Mouse (Mus musculus) heart, postnatal 0 days (tissue): ENCODE data around the gene Stat3. TPM values are rescaled to one million over a fixed set of nuclear protein-coding genes. Genes with fewer than 3 reads are reported as not detected.

ENCODE experiments used
- ATAC-seq: fragments of 200-750 bp; cut with Nextera tagmentation; 2 replicates; pipeline ENCODE4 v1.8.0; 2017; ENCODE audit warnings: low read depth, moderate number of reproducible peaks, moderate library complexity; ENCODE audit not compliant: insufficient read depth
- DNase-seq: peaks from one replicate; pipeline ENCODE4 v3.0.0-alpha.2; 2016; ENCODE audit warnings: low spot score
- H3K27ac ChIP-seq: fragments of 300-500 bp; sonication (generic); 2 replicates; pipeline ENCODE4 v1.5.1; 2014; ENCODE audit warnings: low read depth, mild to moderate bottlenecking
- H3K27me3 ChIP-seq: fragments of 300-500 bp; sonication (generic); 2 replicates; pipeline ENCODE4 v1.6.1; 2014; ENCODE audit warnings: low read length, mixed read lengths; ENCODE audit not compliant: control insufficient read depth, insufficient read depth
- H3K36me3 ChIP-seq: fragments of 300-500 bp; sonication (generic); replicated peaks from 2 replicates; pipeline ENCODE4 v1.6.1; 2014; ENCODE audit warnings: low read length, mixed read lengths; ENCODE audit not compliant: control insufficient read depth, insufficient read depth
- H3K4me1 ChIP-seq: fragments of 300-500 bp; sonication (generic); 2 replicates; pipeline ENCODE4 v1.6.1; 2014; ENCODE audit warnings: antibody characterized with exemption; ENCODE audit not compliant: control insufficient read depth, insufficient read depth
- H3K4me2 ChIP-seq: fragments of 300-500 bp; sonication (generic); 2 replicates; pipeline ENCODE4 v1.6.1; 2014; ENCODE audit warnings: low read depth, mild to moderate bottlenecking, low read length, moderate library complexity
- H3K4me3 ChIP-seq: fragments of 300-500 bp; sonication (generic); 2 replicates; pipeline ENCODE4 v1.5.1; 2014; ENCODE audit warnings: low read depth, low read length
- H3K9ac ChIP-seq: fragments of 300-500 bp; sonication (generic); replicated peaks from 2 replicates; pipeline ENCODE4 v1.6.1; 2014; ENCODE audit warnings: low read depth, low read length, mixed read lengths
- H3K9me3 ChIP-seq: fragments of 300-500 bp; sonication (generic); replicated peaks from 2 replicates; pipeline ENCODE4 v1.6.1; 2016; ENCODE audit warnings: low read length; ENCODE audit not compliant: control insufficient read depth
- CTCF ChIP-seq: IDR thresholded peaks from 2 replicates; pipeline ENCODE4 v1.5.1; 2016; ENCODE audit warnings: antibody characterized with exemption, control low read depth, low read depth
- EP300 ChIP-seq: IDR thresholded peaks from 2 replicates; pipeline ENCODE4 v1.6.1; 2016; ENCODE audit warnings: antibody characterized with exemption, low read depth
- WGBS: fragments of 180-500 bp; shearing (Covaris S2); extraction: QIAGEN DNeasy Blood & Tissue Kit; methylation state at CpG from one replicate; pipeline ENCODE4 v1.1.7; 2014; 5-methylcytosine and 5-hydroxymethylcytosine counted together
- polyA plus RNA-seq: library from polyadenylated mRNA; unstranded; fragments of >200 nt; fragmentation: Nextera tagmentation; extraction: Ambion mirVana; gene quantifications from 2 replicates; pipeline ENCODE4 v1.2.1, GENCODE M21; 2015
- total RNA-seq: library from RNA; depleted of rRNA; stranded (reverse); fragments of >200 nt; gene quantifications from 2 replicates; pipeline ENCODE4 v1.2.3, GENCODE M21; 2014; ENCODE audit warnings: low replicate concordance

The Stat3 gene
- total and polyA plus RNA-seq, 2 experiments from 2014 or later = 65.7 to 105 TPM

GRCm38 (mm10) chr11:100879321-100880078, 59.8 kb downstream of the Stat3 start:
- no peak for ATAC-seq
- H3K4me1 ChIP-seq = no peaks in the 10 kb centered on the region
- TF ChIP-seq EP300 (no peak), CTCF (no peak)
- H3K4me2 ChIP-seq = no peak overlapping the region
- WGBS = 73% methylated on average over 15 of the region's 15 CpGs
- peaks cover 30% of the 10 kb centered on the region for H3K36me3 ChIP-seq
- H3K4me3 ChIP-seq = no peak overlapping the region
- no peak overlapping the region for H3K27ac ChIP-seq
- no peak overlapping the region for H3K9ac ChIP-seq
- no peaks in the 10 kb centered on the region for H3K27me3 ChIP-seq
- H3K9me3 ChIP-seq = no peaks in the 10 kb centered on the region
- no peak for DNase-seq

GRCm38 (mm10) chr11:100875761-100876160, 63.6 kb downstream of the Stat3 start:
- 75% methylated on average over 3 of the region's 3 CpGs for WGBS
- H3K9me3 ChIP-seq = no peaks in the 10 kb centered on the region

GRCm38 (mm10) chr11:100870968-100871350, 68.4 kb downstream of the Stat3 start:
- H3K36me3 ChIP-seq = peaks cover 4% of the 10 kb centered on the region; the same call in 1 of the 2 replicates
- H3K4me3 ChIP-seq = no peak overlapping the region
- DNase-seq (no peak), ATAC-seq (no peak)
- H3K4me2 ChIP-seq = no peak overlapping the region
- no peak overlapping the region for H3K27ac ChIP-seq
- WGBS = 63% methylated on average over 8 of the region's 8 CpGs
- TF ChIP-seq CTCF = no peak
- TF ChIP-seq EP300 = no peak
- no peak overlapping the region for H3K9ac ChIP-seq
- H3K9me3 ChIP-seq = no peaks in the 10 kb centered on the region
- H3K4me1 ChIP-seq = no peaks in the 10 kb centered on the region; the same call in 1 of the 2 replicates
- H3K27me3 ChIP-seq = no peaks in the 10 kb centered on the region

More at GRCm38 (mm10) chr11:100875761-100876160, 63.6 kb downstream of the Stat3 start:
- ATAC-seq = no peak
- Histone ChIP-seq H3K27ac (no peak overlapping the region), H3K4me3 (no peak overlapping the region), H3K27me3 (no peaks in the 10 kb centered on the region), H3K4me1 (no peaks in the 10 kb centered on the region; the same call in 1 of the 2 replicates), H3K9ac (no peak overlapping the region), H3K4me2 (no peak overlapping the region), H3K36me3 (peaks cover 26% of the 10 kb centered on the region)
- DNase-seq = no peak
- TF ChIP-seq EP300 (no peak), CTCF (no peak)

- 50% methylated on average over 10 of the region's 10 CpGs for WGBS
- Histone ChIP-seq H3K27ac (no peak overlapping the region), H3K36me3 (peaks cover 4% of the 10 kb centered on the region), H3K9me3 (no peaks in the 10 kb centered on the region), H3K27me3 (no peaks in the 10 kb centered on the region), H3K9ac (no peak overlapping the region), H3K4me3 (no peak overlapping the region), H3K4me2 (no peak overlapping the region), H3K4me1 (no peaks in the 10 kb centered on the region; the same call in 1 of the 2 replicates)
- no peak for ATAC-seq
- no peak for DNase-seq
- TF ChIP-seq EP300 (no peak), CTCF (no peak)
Measured at GRCm38 (mm10) chr11:100870256-100870967, 68.9 kb downstream of the Stat3 start.

GRCm38 (mm10) chr11:100865618-100866017, 73.7 kb downstream of the Stat3 start:
- Histone ChIP-seq H3K27ac (no peak overlapping the region), H3K27me3 (no peaks in the 10 kb centered on the region), H3K36me3 (peaks cover 11% of the 10 kb centered on the region), H3K4me2 (no peak overlapping the region), H3K9me3 (no peaks in the 10 kb centered on the region), H3K4me1 (peaks cover 5% of the 10 kb centered on the region; the same call in 1 of the 2 replicates), H3K9ac (no peak overlapping the region), H3K4me3 (no peak overlapping the region)
- DNase-seq = no peak
- 61% methylated on average over 7 of the region's 7 CpGs for WGBS
- TF ChIP-seq EP300 (no peak), CTCF (no peak)
- no peak for ATAC-seq
